Mouse (Mus musculus): ENCODE data around the gene Hoxb3. TPM values are rescaled to one million over a fixed set of nuclear protein-coding genes. Genes with fewer than 3 reads are reported as not detected.

The Hoxb3 gene
- polyA plus RNA-seq, 1 experiment from 2014 or later: not detected

GRCm38 (mm10) chr11:96333241-96334001 is 10.3 kb downstream of the Hoxb3 start:
- 1% methylated on average over 17 of the region's 17 CpGs for WGBS
- Histone ChIP-seq H3K36me3 (ENCODE audit: control insufficient read depth, insufficient read depth) (no peaks in the 10 kb centered on the region), H3K4me1 (replicated peaks; ENCODE audit: control insufficient read depth, insufficient read depth, low read length) (no peaks in the 10 kb centered on the region), H3K9me3 (ENCODE audit: control insufficient read depth, low read length) (no peaks in the 10 kb centered on the region), H3K27ac (ENCODE audit: low read length) (no peak overlapping the region), H3K9ac (replicated peaks; ENCODE audit: low read depth, low read length) (no peak overlapping the region), H3K4me2 (ENCODE audit: low read length) (no peak overlapping the region), H3K27me3 (replicated peaks; ENCODE audit: control insufficient read depth, insufficient read depth, low read length) (peaks cover 95% of the 10 kb centered on the region), H3K4me3 (replicated peaks; ENCODE audit: low read length) (no peak overlapping the region)
- no peak for ATAC-seq

DNA sequence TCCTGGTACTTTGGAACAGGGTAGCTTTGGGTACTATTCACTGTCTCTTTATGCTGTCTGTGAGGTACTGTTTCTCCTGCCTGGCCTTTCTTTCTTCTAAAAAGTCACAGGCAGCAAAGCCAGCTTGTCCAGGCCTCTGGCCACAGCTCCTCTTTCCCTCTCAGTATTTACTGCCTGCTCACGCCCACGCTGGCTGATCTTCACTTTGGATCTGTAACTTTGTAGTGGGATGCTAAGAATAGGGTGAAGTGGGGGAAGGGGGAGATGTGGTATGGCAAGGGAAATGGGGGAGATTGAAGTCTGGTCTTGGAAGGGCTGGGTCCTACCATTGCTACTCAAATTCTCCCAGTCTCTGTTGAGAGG is 10.9 kb downstream of the Hoxb3 start:
- Histone ChIP-seq H3K4me3 (replicated peaks; ENCODE audit: low read length) (no peak overlapping the region), H3K4me1 (replicated peaks; ENCODE audit: control insufficient read depth, insufficient read depth, low read length) (no peaks in the 10 kb centered on the region), H3K27me3 (replicated peaks; ENCODE audit: control insufficient read depth, insufficient read depth, low read length) (peaks cover 97% of the 10 kb centered on the region), H3K27ac (ENCODE audit: low read length) (no peak overlapping the region), H3K36me3 (ENCODE audit: control insufficient read depth, insufficient read depth) (no peaks in the 10 kb centered on the region), H3K9ac (replicated peaks; ENCODE audit: low read depth, low read length) (no peak overlapping the region), H3K9me3 (ENCODE audit: control insufficient read depth, low read length) (no peaks in the 10 kb centered on the region), H3K4me2 (ENCODE audit: low read length) (no peak overlapping the region)
- no peak for ATAC-seq
- WGBS: 0% methylated on average over 2 of the region's 2 CpGs

DNA sequence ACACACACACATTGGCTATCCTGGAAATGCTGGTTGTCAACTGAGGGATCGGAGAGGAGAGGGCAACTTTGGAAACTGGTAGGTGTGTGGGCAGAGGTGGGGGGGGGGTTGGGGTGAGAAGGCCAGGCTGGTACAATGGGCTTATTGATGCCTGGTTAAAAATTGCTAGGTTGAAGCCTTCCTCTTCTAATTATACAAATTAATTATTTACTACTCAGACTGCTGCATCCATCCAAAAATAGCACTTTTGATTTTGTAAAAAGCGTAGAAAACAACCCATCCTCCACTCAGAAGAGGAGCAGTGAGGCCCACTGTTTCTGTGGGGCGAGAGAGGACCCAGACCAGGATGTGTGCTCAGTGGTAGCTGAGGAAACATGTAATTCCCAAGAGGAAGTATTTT is 11.9 kb downstream of the Hoxb3 start:
- H3K9ac ChIP-seq (replicated peaks; ENCODE audit: low read depth, low read length): no peak overlapping the region
- no peak for ATAC-seq
- peaks cover 97% of the 10 kb centered on the region for H3K27me3 ChIP-seq (replicated peaks; ENCODE audit: control insufficient read depth, insufficient read depth, low read length)
- no peak overlapping the region for H3K27ac ChIP-seq (ENCODE audit: low read length)
- no peak overlapping the region for H3K4me3 ChIP-seq (replicated peaks; ENCODE audit: low read length)
- 19% methylated on average over 3 of the region's 3 CpGs for WGBS
- H3K4me1 ChIP-seq (replicated peaks; ENCODE audit: control insufficient read depth, insufficient read depth, low read length): no peaks in the 10 kb centered on the region
- no peaks in the 10 kb centered on the region for H3K36me3 ChIP-seq (ENCODE audit: control insufficient read depth, insufficient read depth)
- H3K9me3 ChIP-seq (ENCODE audit: control insufficient read depth, low read length): no peaks in the 10 kb centered on the region
- no peak overlapping the region for H3K4me2 ChIP-seq (ENCODE audit: low read length)

DNA sequence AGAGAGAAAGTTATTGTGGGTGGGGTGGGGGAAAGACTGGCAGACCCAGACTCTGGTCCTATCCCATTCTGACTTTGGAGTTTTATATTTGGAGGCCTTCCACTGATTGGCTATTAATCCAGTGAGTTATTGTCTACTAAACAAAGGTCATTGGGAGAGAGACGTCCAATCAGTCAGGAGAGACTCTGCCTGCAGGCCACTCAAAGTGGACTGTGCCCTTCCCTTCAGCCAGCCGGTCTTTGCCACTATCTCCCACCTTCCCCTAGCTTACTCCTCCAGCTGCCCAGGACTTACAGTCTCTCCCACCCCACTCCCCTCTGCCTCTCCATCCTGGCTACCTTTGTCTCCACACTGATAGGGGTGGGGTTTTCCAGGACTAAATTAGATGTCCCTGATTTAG is 13.5 kb downstream of the Hoxb3 start:
- Histone ChIP-seq H3K27me3 (replicated peaks; ENCODE audit: control insufficient read depth, insufficient read depth, low read length) (peaks cover 91% of the 10 kb centered on the region), H3K4me2 (ENCODE audit: low read length) (no peak overlapping the region), H3K27ac (ENCODE audit: low read length) (no peak overlapping the region), H3K9me3 (ENCODE audit: control insufficient read depth, low read length) (no peaks in the 10 kb centered on the region), H3K4me1 (replicated peaks; ENCODE audit: control insufficient read depth, insufficient read depth, low read length) (no peaks in the 10 kb centered on the region; the same call in 1 of the 2 replicates), H3K9ac (replicated peaks; ENCODE audit: low read depth, low read length) (no peak overlapping the region), H3K4me3 (replicated peaks; ENCODE audit: low read length) (no peak overlapping the region), H3K36me3 (ENCODE audit: control insufficient read depth, insufficient read depth) (no peaks in the 10 kb centered on the region)
- WGBS: 0% methylated on average over 2 of the region's 2 CpGs
- ATAC-seq: no peak

- Histone ChIP-seq H3K27ac (ENCODE audit: low read length) (no peak overlapping the region), H3K4me2 (ENCODE audit: low read length) (no peak overlapping the region), H3K9me3 (ENCODE audit: control insufficient read depth, low read length) (no peaks in the 10 kb centered on the region), H3K9ac (replicated peaks; ENCODE audit: low read depth, low read length) (no peak overlapping the region), H3K27me3 (replicated peaks; ENCODE audit: control insufficient read depth, insufficient read depth, low read length) (peaks cover 91% of the 10 kb centered on the region), H3K36me3 (ENCODE audit: control insufficient read depth, insufficient read depth) (no peaks in the 10 kb centered on the region), H3K4me3 (replicated peaks; ENCODE audit: low read length) (no peak overlapping the region), H3K4me1 (replicated peaks; ENCODE audit: control insufficient read depth, insufficient read depth, low read length) (no peaks in the 10 kb centered on the region; the same call in 1 of the 2 replicates)
- no peak for ATAC-seq
- 2% methylated on average over 6 of the region's 6 CpGs for WGBS
Observed at GRCm38 (mm10) chr11:96337026-96337425, 13.9 kb downstream of the Hoxb3 start.

GRCm38 (mm10) chr11:96338957-96339855 is 16.1 kb downstream of the Hoxb3 start:
- H3K27ac ChIP-seq (ENCODE audit: low read length): no peak overlapping the region
- H3K9ac ChIP-seq (replicated peaks; ENCODE audit: low read depth, low read length): no peak overlapping the region
- H3K36me3 ChIP-seq (ENCODE audit: control insufficient read depth, insufficient read depth): no peaks in the 10 kb centered on the region
- H3K27me3 ChIP-seq (replicated peaks; ENCODE audit: control insufficient read depth, insufficient read depth, low read length): peaks cover 90% of the 10 kb centered on the region
- H3K9me3 ChIP-seq (ENCODE audit: control insufficient read depth, low read length): no peaks in the 10 kb centered on the region
- H3K4me3 ChIP-seq (replicated peaks; ENCODE audit: low read length): no peak overlapping the region
- WGBS: 11% methylated on average over 7 of the region's 7 CpGs
- ATAC-seq: no peak
- no peaks in the 10 kb centered on the region; the same call in 1 of the 2 replicates for H3K4me1 ChIP-seq (replicated peaks; ENCODE audit: control insufficient read depth, insufficient read depth, low read length)
- H3K4me2 ChIP-seq (ENCODE audit: low read length): no peak overlapping the region

GRCm38 (mm10) chr11:96340698-96341365 is 17.7 kb downstream of the Hoxb3 start:
- H3K36me3 ChIP-seq (ENCODE audit: control insufficient read depth, insufficient read depth): no peaks in the 10 kb centered on the region
- H3K4me2 ChIP-seq (ENCODE audit: low read length): no peak overlapping the region
- WGBS: 0% methylated on average over 30 of the region's 36 CpGs
- no peak overlapping the region for H3K4me3 ChIP-seq (replicated peaks; ENCODE audit: low read length)
- H3K4me1 ChIP-seq (replicated peaks; ENCODE audit: control insufficient read depth, insufficient read depth, low read length): peaks cover 5% of the 10 kb centered on the region
- H3K9me3 ChIP-seq (ENCODE audit: control insufficient read depth, low read length): no peaks in the 10 kb centered on the region
- ATAC-seq: no peak
- peaks cover 90% of the 10 kb centered on the region for H3K27me3 ChIP-seq (replicated peaks; ENCODE audit: control insufficient read depth, insufficient read depth, low read length)
- H3K27ac ChIP-seq (ENCODE audit: low read length): no peak overlapping the region
- H3K9ac ChIP-seq (replicated peaks; ENCODE audit: low read depth, low read length): no peak overlapping the region

GRCm38 (mm10) chr11:96341701-96342575 is 18.8 kb downstream of the Hoxb3 start:
- Histone ChIP-seq H3K9me3 (ENCODE audit: control insufficient read depth, low read length) (no peaks in the 10 kb centered on the region), H3K4me2 (ENCODE audit: low read length) (no peak overlapping the region), H3K4me1 (replicated peaks; ENCODE audit: control insufficient read depth, insufficient read depth, low read length) (peaks cover 5% of the 10 kb centered on the region), H3K27me3 (replicated peaks; ENCODE audit: control insufficient read depth, insufficient read depth, low read length) (peaks cover 91% of the 10 kb centered on the region), H3K36me3 (ENCODE audit: control insufficient read depth, insufficient read depth) (no peaks in the 10 kb centered on the region), H3K27ac (ENCODE audit: low read length) (no peak overlapping the region), H3K9ac (replicated peaks; ENCODE audit: low read depth, low read length) (no peak overlapping the region), H3K4me3 (replicated peaks; ENCODE audit: low read length) (no peak overlapping the region)
- ATAC-seq: no peak
- under 1% methylated on average over 40 of the region's 40 CpGs for WGBS

Measured in forebrain, embryonic 16.5 days (tissue).